Mouse (Mus musculus): ENCODE data around the gene Cntnap2.

Cntnap2 gene

DNA sequence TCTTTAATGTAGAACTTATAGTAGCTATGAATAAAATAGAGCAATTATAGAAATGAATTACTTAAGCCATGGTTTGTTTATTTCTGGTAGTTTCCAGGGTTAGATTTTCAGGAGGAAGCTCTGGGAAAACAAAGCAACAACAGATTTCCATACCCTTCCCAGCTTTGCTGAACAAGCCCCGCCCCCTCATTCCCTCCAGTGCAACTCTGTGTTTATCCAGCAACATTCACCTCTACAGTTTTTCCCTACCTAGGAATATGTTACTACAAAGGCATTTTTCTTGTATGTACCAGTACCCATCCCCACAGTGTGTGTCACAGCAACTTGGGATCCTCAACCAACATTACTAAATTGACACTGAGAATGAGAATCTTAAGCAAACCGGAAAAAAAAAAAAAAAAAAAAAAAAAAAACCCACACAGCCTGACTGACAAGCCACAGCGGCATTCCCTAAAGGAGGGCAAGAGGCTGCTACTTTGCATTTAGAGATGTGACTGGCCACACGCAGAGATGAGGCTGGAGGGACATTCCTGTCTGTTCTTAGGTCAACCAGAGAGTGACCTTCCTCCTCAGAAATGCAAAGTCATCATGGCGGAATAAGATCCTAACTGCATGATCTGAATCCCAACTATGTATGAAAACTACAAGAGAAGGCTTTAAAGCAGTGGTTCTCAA, 2260.3 kb downstream of the Cntnap2 start:
- DNase-seq = no peak

GRCm38 (mm10) chr6:47323169-47323835, 2264.1 kb downstream of the Cntnap2 start:
- no peak for DNase-seq

GRCm38 (mm10) chr6:47323886-47324285, 2264.7 kb downstream of the Cntnap2 start:
- no peak for DNase-seq

- DNase-seq = no peak
These were observed 2269.1 kb downstream of the Cntnap2 start for GRCm38 (mm10) chr6:47328281-47328680.

DNA sequence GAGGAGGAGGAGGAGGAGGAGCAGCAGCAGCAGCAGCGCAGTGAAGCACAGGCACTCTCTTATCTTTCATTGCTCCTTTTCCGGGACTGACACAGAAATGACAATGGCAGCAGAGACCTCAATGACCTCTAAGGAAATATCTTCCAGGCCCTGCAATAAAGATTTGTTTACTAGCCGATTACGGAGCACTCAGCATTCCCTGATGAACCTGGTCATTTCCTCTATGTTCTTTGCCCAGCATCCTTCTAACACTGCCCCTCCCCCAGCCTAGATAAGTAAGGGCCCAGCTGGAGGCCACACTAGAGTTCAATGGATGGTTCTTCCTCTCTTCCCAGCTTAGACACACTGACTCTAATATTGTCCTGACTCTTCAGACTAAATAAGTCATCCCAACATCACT, 2270.1 kb downstream of the Cntnap2 start:
- DNase-seq = peak; percentile 10

DNA sequence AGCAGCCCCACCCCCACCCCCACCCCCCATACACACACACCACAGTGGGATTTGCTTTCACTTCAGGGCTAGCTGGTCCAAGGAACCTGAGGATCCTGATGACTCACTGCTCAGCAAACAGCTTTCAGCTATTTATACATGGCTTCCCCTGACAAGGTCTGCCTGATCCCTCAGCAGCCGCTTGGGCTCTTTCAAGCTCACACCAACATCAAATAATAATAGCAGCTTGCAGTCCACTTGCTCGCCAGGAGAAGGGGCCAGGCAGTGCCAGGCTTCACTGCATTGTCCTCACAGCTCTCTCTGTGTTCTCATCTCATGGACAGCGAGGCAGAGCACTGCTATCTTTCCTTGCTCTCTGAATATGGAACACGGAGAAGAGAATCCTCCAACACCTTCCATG, 2273.9 kb downstream of the Cntnap2 start:
- DNase-seq = no peak

GRCm38 (mm10) chr6:47334377-47334776, 2275.2 kb downstream of the Cntnap2 start:
- no peak for DNase-seq

DNA sequence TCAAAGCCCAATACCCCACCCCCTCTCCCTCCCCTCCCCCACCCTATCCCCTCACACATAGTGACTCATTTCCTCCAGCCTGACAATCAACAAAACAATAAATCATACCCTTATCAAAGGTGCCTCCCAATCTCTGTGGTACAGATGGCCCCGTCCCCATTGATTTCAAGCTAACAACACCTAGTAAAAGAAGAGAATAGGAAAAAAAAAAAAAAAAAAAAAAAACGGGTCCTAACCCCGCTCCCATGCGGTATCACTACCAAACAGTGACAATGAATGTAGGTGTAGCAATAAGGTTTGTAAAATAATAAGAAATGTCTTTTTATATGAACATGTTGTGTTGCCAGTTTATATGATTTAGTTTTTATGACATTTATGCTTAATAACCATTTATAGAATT, 2278.1 kb downstream of the Cntnap2 start:
- DNase-seq = no peak

DNA sequence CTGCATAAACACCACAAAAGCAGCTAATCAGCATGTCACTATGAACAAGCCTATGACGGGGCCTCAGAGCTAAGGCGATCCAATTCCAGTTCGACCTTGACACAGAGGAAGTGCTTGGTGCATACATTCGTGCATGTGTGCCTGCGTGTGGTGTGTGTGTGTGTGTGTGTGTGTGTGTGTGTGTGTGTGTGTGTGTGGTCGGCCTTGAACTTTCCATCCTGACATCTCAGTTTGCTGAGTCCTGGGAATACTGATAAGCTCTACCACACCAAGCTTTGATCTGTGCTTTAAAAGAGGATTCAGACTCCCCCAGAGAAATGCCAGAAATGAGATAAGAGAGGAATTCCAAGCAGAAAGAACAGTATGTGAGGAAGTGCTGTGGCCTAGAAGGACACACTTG, 2279.0 kb downstream of the Cntnap2 start:
- DNase-seq = peak; percentile 7

GRCm38 (mm10) chr6:47340813-47341502, 2281.8 kb downstream of the Cntnap2 start:
- no peak for DNase-seq

DNA sequence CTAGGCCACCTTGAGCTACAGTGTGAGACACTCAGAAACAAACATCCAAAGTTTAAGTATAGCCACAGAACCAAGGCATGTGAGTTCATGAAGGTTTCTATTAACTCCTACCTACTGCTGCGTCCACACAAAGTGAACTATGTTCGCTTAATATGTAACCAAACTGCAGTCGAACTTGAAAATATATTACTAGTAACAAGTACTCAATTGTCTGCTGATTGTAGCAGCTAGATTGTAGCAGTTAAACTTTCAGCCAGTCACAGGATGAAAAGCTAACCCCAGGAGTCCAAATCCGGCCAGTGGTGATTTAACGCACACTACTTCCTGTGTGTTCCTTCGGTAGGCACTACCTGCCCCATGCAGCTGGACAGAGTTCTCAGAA, 2282.3 kb downstream of the Cntnap2 start:
- no peak for DNase-seq

GRCm38 (mm10) chr6:47343245-47343644, 2284.1 kb downstream of the Cntnap2 start:
- no peak for DNase-seq

GRCm38 (mm10) chr6:47344696-47345095, 2285.5 kb downstream of the Cntnap2 start:
- no peak for DNase-seq

DNA sequence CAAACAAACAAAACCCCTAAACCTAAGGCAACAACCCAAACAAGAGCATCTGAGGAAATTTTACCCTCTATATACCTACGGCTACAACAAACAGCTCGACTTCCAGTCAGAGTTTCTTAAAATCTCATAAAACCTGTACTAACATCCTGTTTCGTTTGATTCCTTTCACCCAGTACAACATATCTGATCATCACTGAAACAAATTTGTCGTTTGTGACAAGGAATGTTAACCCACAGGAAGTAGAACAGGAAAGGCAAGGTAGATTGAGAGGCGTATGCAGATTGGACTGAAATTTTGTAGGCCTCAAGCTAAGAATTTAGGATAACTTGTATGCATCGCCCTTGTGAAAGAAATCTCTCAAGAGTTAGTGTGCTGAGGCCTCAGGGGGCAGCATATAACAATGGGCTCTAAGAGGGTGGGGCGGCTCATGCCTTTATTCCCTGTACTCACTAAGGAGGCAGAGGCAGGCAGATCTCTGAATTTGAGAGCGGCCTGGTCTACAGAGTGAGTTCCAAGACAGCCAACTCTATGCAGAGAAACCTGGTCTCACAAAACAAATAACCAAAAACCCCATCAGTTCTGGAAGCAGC, 2291.0 kb downstream of the Cntnap2 start:
- DNase-seq = no peak
